Mouse (Mus musculus) intestine, embryonic 15.5 days (tissue): Measurements from ENCODE around the gene Gclm. TPM values are rescaled to one million over a fixed set of nuclear protein-coding genes. Genes with fewer than 3 reads are reported as not detected.
"Not testable (repeated sequence)": the region's sequence is repeated elsewhere in the genome, so short reads cannot be mapped to it uniquely, and the experiment has no call there.

Experiments used
- ATAC-seq: fragments of 200-750 bp; cut with Nextera tagmentation; 2 replicates; pipeline ENCODE4 v1.8.0; 2017; ENCODE audit warnings: moderate TSS enrichment, moderate library complexity
- H3K27ac ChIP-seq: fragments of 300-500 bp; sonication (generic); 2 replicates; pipeline ENCODE4 v1.5.1; 2015; ENCODE audit warnings: mild to moderate bottlenecking, inconsistent platforms
- H3K27me3 ChIP-seq: fragments of 300-500 bp; sonication (generic); replicated peaks from 2 replicates; pipeline ENCODE4 v1.6.1; 2015; ENCODE audit warnings: inconsistent platforms
- H3K36me3 ChIP-seq: fragments of 300-500 bp; sonication (generic); 2 replicates; pipeline ENCODE4 v1.6.1; 2015; ENCODE audit warnings: inconsistent platforms
- H3K4me1 ChIP-seq: fragments of 300-500 bp; sonication (generic); replicated peaks from 2 replicates; pipeline ENCODE4 v1.6.1; 2015; ENCODE audit warnings: inconsistent platforms
- H3K4me2 ChIP-seq: fragments of 300-500 bp; sonication (generic); replicated peaks from 2 replicates; pipeline ENCODE4 v1.6.1; 2015; ENCODE audit warnings: mild to moderate bottlenecking, inconsistent platforms
- H3K4me3 ChIP-seq: fragments of 300-500 bp; sonication (generic); replicated peaks from 2 replicates; pipeline ENCODE4 v1.5.1; 2015; ENCODE audit warnings: inconsistent platforms
- H3K9ac ChIP-seq: fragments of 300-500 bp; sonication (generic); 2 replicates; pipeline ENCODE4 v1.6.1; 2015; ENCODE audit warnings: inconsistent platforms
- H3K9me3 ChIP-seq: fragments of 300-500 bp; sonication (generic); 2 replicates; pipeline ENCODE4 v1.6.1; 2016; ENCODE audit warnings: inconsistent platforms
- WGBS: fragments of 180-500 bp; shearing (Covaris S2); methylation state at CpG from one replicate; pipeline ENCODE4 v1.1.7; 2015; 5-methylcytosine and 5-hydroxymethylcytosine counted together
- polyA plus RNA-seq: library from polyadenylated mRNA; unstranded; fragments of >200 nt; fragmentation: Nextera tagmentation; extraction: Ambion mirVana; gene quantifications from 2 replicates; pipeline ENCODE4 v1.2.1, GENCODE M21; 2015

Gclm gene
- polyA plus RNA-seq, 1 experiment from 2014 or later, result 97.7 TPM

GRCm38 (mm10) chr3:122275111-122275510 lies 29.8 kb downstream of the Gclm start:
- Histone ChIP-seq H3K4me2 (peak overlapping the region; percentile 57), H3K27ac (no peak overlapping the region), H3K4me3 (peak overlapping the region; percentile 89), H3K9ac (no peak overlapping the region), H3K27me3 (no peaks in the 10 kb centered on the region), H3K4me1 (peaks cover 31% of the 10 kb centered on the region), H3K36me3 (peaks cover 17% of the 10 kb centered on the region), H3K9me3 (no peaks in the 10 kb centered on the region)
- WGBS, result 77% methylated on average over 10 of the region's 10 CpGs
- no peak for ATAC-seq

DNA sequence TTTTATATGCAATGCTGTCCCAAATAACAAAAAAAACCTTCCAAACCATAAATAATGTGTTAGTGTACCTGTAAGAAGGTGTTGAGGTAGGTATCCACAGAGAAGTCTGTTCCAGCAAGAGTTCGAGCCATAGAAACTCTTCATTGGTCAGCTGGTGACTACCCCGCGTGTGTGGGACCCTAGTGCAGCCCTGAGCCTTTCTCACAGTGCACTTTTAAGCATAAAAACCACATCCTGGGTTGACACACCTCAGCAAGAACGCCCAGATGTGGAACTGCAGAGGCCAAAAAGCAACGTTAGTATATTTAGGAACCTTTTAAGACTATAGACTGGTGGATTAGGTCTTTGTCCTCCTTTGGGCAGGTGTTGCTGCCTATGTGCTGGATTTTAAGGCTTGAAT lies 41.8 kb downstream of the Gclm start:
- H3K27ac ChIP-seq, result no peak overlapping the region
- H3K4me2 ChIP-seq, result no peak overlapping the region
- H3K27me3 ChIP-seq, result no peaks in the 10 kb centered on the region
- no peaks in the 10 kb centered on the region for H3K9me3 ChIP-seq
- 76% methylated on average over 5 of the region's 5 CpGs for WGBS
- H3K4me1 ChIP-seq, result no peaks in the 10 kb centered on the region
- no peak overlapping the region for H3K9ac ChIP-seq
- no peak overlapping the region for H3K4me3 ChIP-seq
- ATAC-seq, result no peak
- peaks cover 20% of the 10 kb centered on the region for H3K36me3 ChIP-seq

GRCm38 (mm10) chr3:122288613-122289195 lies 43.3 kb downstream of the Gclm start:
- 75% methylated on average over 5 of the region's 5 CpGs for whole genome bisulfite sequencing
- peak; percentile 46 for ATAC-seq
- Histone ChIP-seq H3K9ac (no peak overlapping the region), H3K4me3 (no peak overlapping the region), H3K9me3 (no peaks in the 10 kb centered on the region), H3K4me2 (no peak overlapping the region), H3K27ac (0 out of 2 replicates have a peak overlapping the region, but pooled peaks have one; percentile 18), H3K27me3 (no peaks in the 10 kb centered on the region), H3K36me3 (peaks cover 11% of the 10 kb centered on the region), H3K4me1 (0 out of 2 replicates have a peak, but pooled peaks cover 3% of the 10 kb centered on the region)

- WGBS, result 69% methylated on average over 4 of the region's 4 CpGs
- H3K4me1 ChIP-seq, ATAC-seq, H3K27me3 ChIP-seq, H3K27ac ChIP-seq, H3K9ac ChIP-seq, H3K4me3 ChIP-seq, H3K4me2 ChIP-seq, H3K9me3 ChIP-seq, H3K36me3 ChIP-seq: not testable (repeated sequence)
These were observed 44.0 kb downstream of the Gclm start for GRCm38 (mm10) chr3:122289344-122289743.

DNA sequence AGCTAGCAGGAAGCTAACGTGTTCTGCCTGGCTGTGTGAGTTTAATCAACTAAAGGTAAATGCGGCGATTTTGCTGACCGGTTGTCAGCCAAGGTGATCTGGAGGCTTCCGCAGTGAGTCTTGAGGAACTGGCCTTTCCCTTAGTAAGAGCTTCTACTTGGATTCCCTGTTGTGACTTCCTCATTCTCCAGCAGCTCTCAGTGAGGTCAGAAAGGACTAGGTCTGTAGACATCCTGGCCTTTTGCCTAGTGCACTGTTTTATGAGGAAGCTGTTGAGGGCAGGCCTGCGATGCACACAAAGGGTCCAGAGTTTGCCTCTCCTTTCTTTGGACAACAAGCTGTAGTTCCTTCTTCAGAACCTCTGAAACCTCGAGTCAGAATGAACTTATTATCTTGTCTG lies 45.3 kb downstream of the Gclm start:
- WGBS, result 70% methylated on average over 7 of the region's 7 CpGs
- H3K27ac ChIP-seq, result 0 out of 2 replicates have a peak overlapping the region, but pooled peaks have one; percentile 44
- H3K9me3 ChIP-seq, result no peaks in the 10 kb centered on the region
- H3K27me3 ChIP-seq, result no peaks in the 10 kb centered on the region
- H3K36me3 ChIP-seq, result peaks cover under 1% of the 10 kb centered on the region; the same call in 1 of the 2 replicates
- H3K4me1 ChIP-seq, result peaks cover 9% of the 10 kb centered on the region
- no peak overlapping the region for H3K9ac ChIP-seq
- H3K4me3 ChIP-seq, result no peak overlapping the region
- ATAC-seq, result no peak
- H3K4me2 ChIP-seq, result no peak overlapping the region

- Histone ChIP-seq H3K4me1 (peaks cover 9% of the 10 kb centered on the region), H3K4me2 (peak overlapping the region; percentile 82), H3K27ac (no peak overlapping the region; the same call in 1 of the 2 replicates), H3K27me3 (no peaks in the 10 kb centered on the region), H3K4me3 (no peak overlapping the region), H3K36me3 (no peaks in the 10 kb centered on the region), H3K9me3 (no peaks in the 10 kb centered on the region), H3K9ac (no peak overlapping the region)
- 51% methylated on average over 12 of the region's 12 CpGs for WGBS
- no peak for ATAC-seq
These were observed 46.5 kb downstream of the Gclm start for GRCm38 (mm10) chr3:122291828-122292227.

- no peaks in the 10 kb centered on the region for H3K27me3 ChIP-seq
- H3K4me2 ChIP-seq, result peak overlapping the region; percentile 82
- H3K9ac ChIP-seq, result peak overlapping the region; percentile 80
- 7% methylated on average over 54 of the region's 54 CpGs for WGBS
- peak overlapping the region; percentile 87 for H3K4me3 ChIP-seq
- peak overlapping the region; percentile 94 for H3K27ac ChIP-seq
- H3K36me3 ChIP-seq, result no peaks in the 10 kb centered on the region
- no peaks in the 10 kb centered on the region for H3K9me3 ChIP-seq
- peaks cover 9% of the 10 kb centered on the region for H3K4me1 ChIP-seq
- peak; percentile 85 for ATAC-seq
These were observed 47.2 kb downstream of the Gclm start for GRCm38 (mm10) chr3:122292300-122293222.

- H3K4me3 ChIP-seq, result peak overlapping the region; percentile 87
- no peaks in the 10 kb centered on the region for H3K9me3 ChIP-seq
- H3K36me3 ChIP-seq, result no peaks in the 10 kb centered on the region
- H3K4me2 ChIP-seq, result peak overlapping the region; percentile 82
- peaks cover 9% of the 10 kb centered on the region for H3K4me1 ChIP-seq
- peak; percentile 87 for ATAC-seq
- peak overlapping the region; percentile 94 for H3K27ac ChIP-seq
- no peaks in the 10 kb centered on the region for H3K27me3 ChIP-seq
- H3K9ac ChIP-seq, result peak overlapping the region; percentile 80
- WGBS, result under 1% methylated on average over 98 of the region's 105 CpGs
These were observed 48.0 kb downstream of the Gclm start for GRCm38 (mm10) chr3:122293223-122293953.

GRCm38 (mm10) chr3:122293954-122294850 lies 48.8 kb downstream of the Gclm start, which contains the start of gene Bcar3:
Gene Bcar3, plus strand, starts transcription at chr3:122294136.
- H3K4me2 ChIP-seq, result peak within 1 kb of the TSS; percentile 82
- peaks cover 9% of the 10 kb centered on the region for H3K4me1 ChIP-seq
- no peaks in the 10 kb centered on the region for H3K27me3 ChIP-seq
- no peaks in the 10 kb centered on the region for H3K36me3 ChIP-seq
- 5% methylated on average over 36 of the region's 37 CpGs for WGBS
- H3K9me3 ChIP-seq, result no peaks in the 10 kb centered on the region
- ATAC-seq, result peak; percentile 72
- peak within 1 kb of the TSS; percentile 94 for H3K27ac ChIP-seq
- H3K9ac ChIP-seq, result peak within 1 kb of the TSS; percentile 80
- peak within 1 kb of the TSS; percentile 87 for H3K4me3 ChIP-seq

- H3K4me1 ChIP-seq, result peaks cover 9% of the 10 kb centered on the region
- no peak overlapping the region for H3K27ac ChIP-seq
- no peak overlapping the region for H3K4me3 ChIP-seq
- WGBS, result 14% methylated on average over 5 of the region's 5 CpGs
- no peaks in the 10 kb centered on the region for H3K9me3 ChIP-seq
- H3K9ac ChIP-seq, result no peak overlapping the region
- no peaks in the 10 kb centered on the region for H3K27me3 ChIP-seq
- no peaks in the 10 kb centered on the region for H3K36me3 ChIP-seq
- no peak for ATAC-seq
- no peak overlapping the region for H3K4me2 ChIP-seq
These were observed 50.2 kb downstream of the Gclm start for GRCm38 (mm10) chr3:122295511-122295910.

GRCm38 (mm10) chr3:122296979-122297378 lies 51.6 kb downstream of the Gclm start:
- WGBS, result 55% methylated on average over 5 of the region's 5 CpGs
- no peak overlapping the region for H3K27ac ChIP-seq
- no peak for ATAC-seq
- no peaks in the 10 kb centered on the region for H3K36me3 ChIP-seq
- H3K4me3 ChIP-seq, result no peak overlapping the region
- H3K27me3 ChIP-seq, result no peaks in the 10 kb centered on the region
- H3K4me2 ChIP-seq, result no peak overlapping the region
- H3K4me1 ChIP-seq, result peaks cover 9% of the 10 kb centered on the region
- H3K9ac ChIP-seq, result no peak overlapping the region
- no peaks in the 10 kb centered on the region for H3K9me3 ChIP-seq
